Mouse (Mus musculus): ENCODE data around the gene Fgf10. TPM values are rescaled to one million over a fixed set of nuclear protein-coding genes. Genes with fewer than 3 reads are reported as not detected.

Gene Fgf10
- polyA plus RNA-seq (2015; fragmentation: Nextera tagmentation; extraction: Ambion mirVana), result 0.43 and 0.46 TPM in 2 replicates

- TF ChIP-seq CTCF (IDR thresholded peaks at IDR 0.05; ENCODE audit: low read depth), result no peak
- Histone ChIP-seq H3K27ac (ENCODE audit: low read depth, low read length) (no peak within 1 kb of the TSS), H3K9me3 (ENCODE audit: control insufficient read depth) (no peaks in the 10 kb centered on the region), H3K4me2 (replicated peaks; ENCODE audit: low read depth) (no peak within 1 kb of the TSS), H3K9ac (ENCODE audit: low read depth, low read length) (no peak within 1 kb of the TSS), H3K36me3 (ENCODE audit: control insufficient read depth, insufficient read depth) (no peaks in the 10 kb centered on the region), H3K27me3 (replicated peaks; ENCODE audit: control insufficient read depth, insufficient read depth, low read length) (no peaks in the 10 kb centered on the region), H3K4me1 (replicated peaks; ENCODE audit: control insufficient read depth, insufficient read depth, low read length) (no peaks in the 10 kb centered on the region), H3K4me3 (ENCODE audit: low read depth, low read length) (no peak within 1 kb of the TSS)
- WGBS, result 81% methylated on average over 7 of the region's 7 CpGs
- ATAC-seq, result no peak
Measured at GRCm38 (mm10) chr13:118669491-118669890, at the start of gene Fgf10. Gene Fgf10, plus strand, starts transcription at chr13:118669791.

GRCm38 (mm10) chr13:118629661-118630428 is 39.7 kb upstream of the Fgf10 start:
- WGBS, result 40% methylated on average over 3 of the region's 3 CpGs
- H3K27me3 ChIP-seq (replicated peaks; ENCODE audit: control insufficient read depth, insufficient read depth, low read length), result no peaks in the 10 kb centered on the region

GRCm38 (mm10) chr13:118631500-118631899 is 38.1 kb upstream of the Fgf10 start:
- no peak for ATAC-seq
- WGBS, result 85% methylated on average over 2 of the region's 2 CpGs
- H3K36me3 ChIP-seq (ENCODE audit: control insufficient read depth, insufficient read depth), result no peaks in the 10 kb centered on the region
- no peak overlapping the region for H3K27ac ChIP-seq (ENCODE audit: low read depth, low read length)
- no peak for TF ChIP-seq CTCF (IDR thresholded peaks at IDR 0.05; ENCODE audit: low read depth)
- H3K27me3 ChIP-seq (replicated peaks; ENCODE audit: control insufficient read depth, insufficient read depth, low read length), result no peaks in the 10 kb centered on the region
- no peaks in the 10 kb centered on the region for H3K9me3 ChIP-seq (ENCODE audit: control insufficient read depth)
- H3K4me1 ChIP-seq (replicated peaks; ENCODE audit: control insufficient read depth, insufficient read depth, low read length), result no peaks in the 10 kb centered on the region
- no peak overlapping the region for H3K9ac ChIP-seq (ENCODE audit: low read depth, low read length)
- no peak overlapping the region for H3K4me3 ChIP-seq (ENCODE audit: low read depth, low read length)
- H3K4me2 ChIP-seq (replicated peaks; ENCODE audit: low read depth), result no peak overlapping the region

More at GRCm38 (mm10) chr13:118629661-118630428, 39.7 kb upstream of the Fgf10 start:
- Histone ChIP-seq H3K4me2 (replicated peaks; ENCODE audit: low read depth) (no peak overlapping the region), H3K4me3 (ENCODE audit: low read depth, low read length) (no peak overlapping the region), H3K36me3 (ENCODE audit: control insufficient read depth, insufficient read depth) (no peaks in the 10 kb centered on the region), H3K9ac (ENCODE audit: low read depth, low read length) (no peak overlapping the region), H3K27ac (ENCODE audit: low read depth, low read length) (no peak overlapping the region), H3K9me3 (ENCODE audit: control insufficient read depth) (no peaks in the 10 kb centered on the region), H3K4me1 (replicated peaks; ENCODE audit: control insufficient read depth, insufficient read depth, low read length) (no peaks in the 10 kb centered on the region)
- no peak for TF ChIP-seq CTCF (IDR thresholded peaks at IDR 0.05; ENCODE audit: low read depth)
- no peak for ATAC-seq

- H3K36me3 ChIP-seq (ENCODE audit: control insufficient read depth, insufficient read depth), result no peaks in the 10 kb centered on the region
- H3K4me1 ChIP-seq (replicated peaks; ENCODE audit: control insufficient read depth, insufficient read depth, low read length), result no peaks in the 10 kb centered on the region
- H3K9me3 ChIP-seq (ENCODE audit: control insufficient read depth), result no peaks in the 10 kb centered on the region
- no peak for TF ChIP-seq CTCF (IDR thresholded peaks at IDR 0.05; ENCODE audit: low read depth)
- 87% methylated on average over 5 of the region's 5 CpGs for WGBS
- no peak for ATAC-seq
- no peak overlapping the region for H3K27ac ChIP-seq (ENCODE audit: low read depth, low read length)
- H3K4me3 ChIP-seq (ENCODE audit: low read depth, low read length), result no peak overlapping the region
- no peak overlapping the region for H3K9ac ChIP-seq (ENCODE audit: low read depth, low read length)
- no peaks in the 10 kb centered on the region for H3K27me3 ChIP-seq (replicated peaks; ENCODE audit: control insufficient read depth, insufficient read depth, low read length)
- no peak overlapping the region for H3K4me2 ChIP-seq (replicated peaks; ENCODE audit: low read depth)
Measured at GRCm38 (mm10) chr13:118636047-118636446, 33.5 kb upstream of the Fgf10 start.

GRCm38 (mm10) chr13:118642585-118642984 is 27.0 kb upstream of the Fgf10 start:
- Histone ChIP-seq H3K4me2 (replicated peaks; ENCODE audit: low read depth) (no peak overlapping the region), H3K9ac (ENCODE audit: low read depth, low read length) (no peak overlapping the region), H3K36me3 (ENCODE audit: control insufficient read depth, insufficient read depth) (no peaks in the 10 kb centered on the region), H3K4me3 (ENCODE audit: low read depth, low read length) (no peak overlapping the region), H3K27ac (ENCODE audit: low read depth, low read length) (no peak overlapping the region), H3K9me3 (ENCODE audit: control insufficient read depth) (no peaks in the 10 kb centered on the region), H3K4me1 (replicated peaks; ENCODE audit: control insufficient read depth, insufficient read depth, low read length) (no peaks in the 10 kb centered on the region), H3K27me3 (replicated peaks; ENCODE audit: control insufficient read depth, insufficient read depth, low read length) (no peaks in the 10 kb centered on the region)
- 92% methylated on average over 3 of the region's 3 CpGs for WGBS
- no peak for TF ChIP-seq CTCF (IDR thresholded peaks at IDR 0.05; ENCODE audit: low read depth)
- no peak for ATAC-seq

GRCm38 (mm10) chr13:118643138-118643537 is 26.5 kb upstream of the Fgf10 start:
- H3K27me3 ChIP-seq (replicated peaks; ENCODE audit: control insufficient read depth, insufficient read depth, low read length), result no peaks in the 10 kb centered on the region
- H3K36me3 ChIP-seq (ENCODE audit: control insufficient read depth, insufficient read depth), result no peaks in the 10 kb centered on the region
- no peak overlapping the region for H3K4me3 ChIP-seq (ENCODE audit: low read depth, low read length)
- WGBS, result 71% methylated on average over 6 of the region's 6 CpGs
- ATAC-seq, result no peak
- no peaks in the 10 kb centered on the region for H3K4me1 ChIP-seq (replicated peaks; ENCODE audit: control insufficient read depth, insufficient read depth, low read length)
- TF ChIP-seq CTCF (IDR thresholded peaks at IDR 0.05; ENCODE audit: low read depth), result no peak
- no peak overlapping the region for H3K27ac ChIP-seq (ENCODE audit: low read depth, low read length)
- H3K9ac ChIP-seq (ENCODE audit: low read depth, low read length), result no peak overlapping the region
- no peaks in the 10 kb centered on the region for H3K9me3 ChIP-seq (ENCODE audit: control insufficient read depth)
- no peak overlapping the region for H3K4me2 ChIP-seq (replicated peaks; ENCODE audit: low read depth)
